Mouse (Mus musculus): ENCODE measurements around the gene Agpat4.
"Not testable (repeated sequence)": the region's sequence is repeated elsewhere in the genome, so short reads cannot be mapped to it uniquely, and the experiment has no call there.

The Agpat4 gene

GRCm38 (mm10) chr17:12187782-12188181 lies 69.3 kb downstream of the Agpat4 start:
- peak in 1 of 2 experiments; percentile 47 for DNase-seq (ENCODE audit: low spot score in 2 of 2)

DNA sequence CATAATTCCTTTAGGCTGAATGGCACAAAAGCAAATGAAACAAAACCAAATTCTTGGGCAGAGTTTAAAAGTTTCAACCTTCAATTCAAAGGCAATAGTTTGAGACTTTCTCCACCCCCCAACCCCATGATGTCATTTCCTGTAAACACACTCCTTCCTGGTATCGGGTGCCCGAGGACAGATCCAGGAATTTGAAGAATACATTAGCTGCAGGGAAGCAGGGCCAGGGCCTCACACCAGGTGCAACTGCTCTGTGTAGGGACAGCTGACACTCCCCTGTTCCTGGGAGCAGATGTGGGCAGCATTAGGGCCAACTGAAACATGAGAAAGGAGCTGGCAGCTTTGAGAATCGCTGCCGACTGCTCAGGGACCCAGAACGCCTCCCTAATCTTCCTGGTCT lies 76.6 kb downstream of the Agpat4 start:
- no peak for DNase-seq (ENCODE audit: low spot score in 2 of 2)

GRCm38 (mm10) chr17:12195604-12196003 lies 77.1 kb downstream of the Agpat4 start:
- DNase-seq (ENCODE audit: low spot score in 2 of 2) = peak; percentile 14 to 38

GRCm38 (mm10) chr17:12199933-12200332 lies 81.4 kb downstream of the Agpat4 start:
- DNase-seq (ENCODE audit: low spot score in 2 of 2) = no peak

DNA sequence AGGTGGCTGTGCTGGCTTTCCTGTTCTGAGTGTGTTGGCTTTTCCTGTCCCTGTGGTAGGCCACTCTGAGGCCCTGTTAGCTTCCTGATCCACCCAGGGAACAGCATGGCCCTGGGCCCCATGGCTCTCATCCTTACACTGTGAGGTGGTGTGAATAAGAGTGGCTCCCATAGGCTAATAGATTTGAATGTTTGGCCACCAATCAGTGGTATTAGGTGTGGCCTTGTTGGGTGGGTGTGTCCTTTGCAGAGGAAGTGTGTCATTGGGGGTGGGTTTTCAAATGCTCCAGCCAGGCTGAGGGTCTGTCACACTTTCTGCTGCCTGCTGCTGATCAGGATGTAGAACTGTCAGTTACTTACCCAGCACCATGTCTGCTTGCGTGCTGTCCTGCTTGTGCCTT lies 82.6 kb downstream of the Agpat4 start:
- DNase-seq (ENCODE audit: low spot score in 2 of 2) = no peak

DNA sequence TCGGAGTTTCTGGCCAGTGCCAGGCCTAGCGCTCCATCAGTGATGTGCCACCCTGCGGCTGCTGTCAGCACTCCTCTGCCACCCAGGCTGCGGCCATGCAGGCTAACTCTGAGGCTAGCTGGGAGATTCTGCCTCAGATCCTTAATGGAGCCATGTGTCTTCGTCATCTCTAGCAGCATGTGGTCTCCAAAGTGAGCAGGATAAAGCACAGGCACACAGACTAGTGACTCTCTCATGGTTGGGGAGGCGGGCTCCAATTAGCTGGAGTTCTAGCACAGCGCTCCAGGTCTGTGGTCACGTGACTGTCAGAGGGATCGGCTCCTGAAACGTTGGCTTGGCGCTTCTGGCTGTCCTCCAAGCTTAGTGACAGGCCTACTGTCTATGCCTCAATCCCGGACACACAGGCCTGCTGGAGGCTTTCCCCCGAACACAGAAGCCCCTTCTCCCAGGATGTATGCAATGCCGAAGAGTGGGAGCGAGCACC lies 85.0 kb downstream of the Agpat4 start:
- DNase-seq (ENCODE audit: low spot score in 2 of 2) = no peak

- no peak for DNase-seq (ENCODE audit: low spot score in 2 of 2)
These were observed 85.7 kb downstream of the Agpat4 start for GRCm38 (mm10) chr17:12204246-12204645.

- DNase-seq (ENCODE audit: low spot score in 2 of 2) = no peak
These were observed 86.1 kb downstream of the Agpat4 start for GRCm38 (mm10) chr17:12204689-12205014.

DNA sequence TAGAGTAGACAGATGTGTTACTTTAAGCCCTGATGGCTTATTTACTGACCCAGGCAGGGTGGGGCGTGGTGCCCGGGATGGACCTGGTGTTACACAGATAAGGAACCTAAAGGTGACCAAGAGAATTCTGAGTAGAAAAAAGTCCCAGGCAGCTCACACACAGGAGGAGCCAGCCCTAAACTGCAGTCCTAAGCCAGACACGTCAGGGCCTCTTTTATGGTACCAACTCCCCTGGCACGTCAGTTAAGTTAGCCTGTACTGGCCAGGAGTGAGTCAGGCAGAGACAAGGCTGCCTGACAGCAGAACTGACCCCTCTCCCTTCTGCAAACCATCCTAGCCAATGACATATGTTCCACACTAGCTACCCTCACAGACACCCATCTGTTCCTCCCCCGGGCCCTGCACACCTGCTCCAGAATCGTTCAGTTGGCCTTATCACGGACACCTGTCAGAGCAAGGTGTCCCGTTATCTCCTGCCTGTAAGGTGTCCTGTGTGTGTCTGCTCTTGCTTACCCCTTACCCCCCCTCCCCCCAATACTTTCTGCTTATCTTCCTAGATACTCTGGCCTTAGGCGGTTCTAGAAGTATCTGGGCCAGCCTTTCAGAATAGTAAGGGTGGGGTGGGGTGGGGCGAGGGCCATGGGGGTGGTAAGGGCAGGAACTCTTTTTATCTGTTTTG lies 86.7 kb downstream of the Agpat4 start:
- no peak for DNase-seq (ENCODE audit: low spot score in 2 of 2)

DNA sequence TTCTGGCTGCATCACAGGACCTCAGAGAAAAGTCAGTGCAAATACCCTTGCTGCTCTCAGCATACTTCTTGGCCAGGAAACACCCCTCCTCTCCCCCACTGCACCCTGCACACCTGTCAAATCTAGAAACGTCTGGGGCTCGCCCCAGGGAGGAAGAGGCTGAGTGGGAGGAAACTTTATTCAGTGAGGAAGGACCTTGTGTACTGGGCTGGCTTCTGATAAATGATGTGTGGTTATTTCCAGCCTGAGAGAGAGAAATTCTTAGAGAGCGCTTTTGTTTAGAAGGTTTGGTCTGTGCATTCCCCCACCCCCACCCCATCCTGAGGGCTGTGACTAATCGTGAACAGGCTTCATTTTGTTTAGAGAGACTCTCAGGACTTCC lies 87.2 kb downstream of the Agpat4 start:
- DNase-seq (ENCODE audit: low spot score in 2 of 2) = no peak

DNA sequence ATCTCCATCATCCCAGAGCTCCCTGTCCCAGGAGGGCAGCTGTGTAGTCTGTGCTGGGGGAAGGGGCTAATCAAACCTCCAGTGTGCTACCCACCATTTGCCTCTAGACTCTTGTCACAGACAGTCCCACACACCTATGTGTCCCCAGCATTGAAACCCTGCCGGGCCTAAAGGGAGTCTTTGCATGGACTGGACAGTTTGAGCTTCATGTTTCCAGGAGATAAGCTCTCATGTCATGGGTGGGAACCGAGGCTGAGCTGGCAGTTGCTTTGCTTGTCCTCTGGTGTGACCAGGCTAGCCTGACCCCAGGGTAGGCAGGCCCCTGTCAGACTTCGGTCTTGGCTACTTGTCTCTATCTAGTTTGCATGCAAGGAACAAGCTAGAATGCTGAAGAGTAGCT lies 87.7 kb downstream of the Agpat4 start:
- no peak for DNase-seq (ENCODE audit: low spot score in 2 of 2)

DNA sequence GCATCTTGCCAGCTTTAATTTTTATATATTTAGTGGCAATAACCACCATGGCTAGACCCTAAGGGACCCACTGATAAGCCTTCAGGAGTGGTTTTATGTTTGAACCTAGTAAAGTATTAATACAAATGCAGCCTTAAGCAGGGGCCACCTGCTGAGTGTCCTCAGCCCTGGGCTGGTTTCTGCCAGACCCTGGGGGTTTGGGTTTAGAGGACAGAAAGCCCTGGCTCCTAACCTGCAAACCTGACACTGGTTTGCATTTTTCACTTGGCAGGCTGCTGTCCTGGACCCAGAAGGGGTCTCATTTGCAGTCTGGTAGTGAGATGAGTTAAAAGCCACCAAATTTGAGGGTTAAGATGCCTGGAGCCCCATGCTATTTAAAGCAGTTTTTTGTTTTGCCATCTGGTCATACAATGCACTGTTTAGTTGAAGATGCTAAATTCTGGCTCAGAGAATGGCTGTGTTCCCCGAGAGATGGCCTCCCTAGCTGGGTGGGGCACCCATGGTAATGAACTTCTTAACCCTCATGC lies 88.6 kb downstream of the Agpat4 start:
- no peak for DNase-seq (ENCODE audit: low spot score in 2 of 2)

- DNase-seq (ENCODE audit: low spot score in 2 of 2) = no peak
These were observed 91.0 kb downstream of the Agpat4 start for GRCm38 (mm10) chr17:12209481-12209880.

- peak; percentile 70 to 85 for DNase-seq (ENCODE audit: low spot score in 2 of 2)
These were observed 92.1 kb downstream of the Agpat4 start for GRCm38 (mm10) chr17:12210544-12211132.

GRCm38 (mm10) chr17:12211890-12212289 lies 93.4 kb downstream of the Agpat4 start:
- no peak for DNase-seq (ENCODE audit: low spot score in 2 of 2)

GRCm38 (mm10) chr17:12212341-12212740 lies 93.8 kb downstream of the Agpat4 start:
- DNase-seq (ENCODE audit: low spot score in 2 of 2) = no peak

- no peak for DNase-seq (ENCODE audit: low spot score in 2 of 2)
These were observed 94.9 kb downstream of the Agpat4 start for GRCm38 (mm10) chr17:12213430-12213829.

- DNase-seq (ENCODE audit: low spot score in 2 of 2) = no peak
These were observed 97.7 kb downstream of the Agpat4 start for GRCm38 (mm10) chr17:12216224-12216623.

DNA sequence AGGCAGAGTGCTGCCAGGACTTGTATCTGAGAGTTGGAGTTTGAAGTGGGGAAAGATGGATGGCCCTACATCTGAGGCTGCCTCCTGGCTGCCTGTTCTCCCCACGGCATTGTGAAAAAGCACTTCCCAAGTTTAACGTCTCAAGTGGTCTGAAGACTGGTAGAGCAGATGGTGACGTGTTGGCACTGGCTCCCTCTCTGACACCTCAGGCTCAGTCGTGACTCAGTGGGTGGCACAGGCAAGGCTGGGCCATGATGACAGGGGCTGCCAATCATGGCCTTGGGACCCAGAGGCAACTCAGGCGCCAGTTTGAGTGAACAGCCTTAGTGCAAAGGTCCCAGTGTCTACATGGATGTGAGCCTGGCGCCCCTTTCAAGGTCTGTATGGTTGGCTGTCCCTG lies 103.4 kb downstream of the Agpat4 start:
- no peak for DNase-seq (ENCODE audit: low spot score in 2 of 2)

- DNase-seq (ENCODE audit: low spot score in 2 of 2) = no peak
These were observed 105.2 kb downstream of the Agpat4 start for GRCm38 (mm10) chr17:12223682-12224081.

- DNase-seq (ENCODE audit: low spot score in 2 of 2) = no peak
These were observed 105.6 kb downstream of the Agpat4 start for GRCm38 (mm10) chr17:12224145-12224544.

DNA sequence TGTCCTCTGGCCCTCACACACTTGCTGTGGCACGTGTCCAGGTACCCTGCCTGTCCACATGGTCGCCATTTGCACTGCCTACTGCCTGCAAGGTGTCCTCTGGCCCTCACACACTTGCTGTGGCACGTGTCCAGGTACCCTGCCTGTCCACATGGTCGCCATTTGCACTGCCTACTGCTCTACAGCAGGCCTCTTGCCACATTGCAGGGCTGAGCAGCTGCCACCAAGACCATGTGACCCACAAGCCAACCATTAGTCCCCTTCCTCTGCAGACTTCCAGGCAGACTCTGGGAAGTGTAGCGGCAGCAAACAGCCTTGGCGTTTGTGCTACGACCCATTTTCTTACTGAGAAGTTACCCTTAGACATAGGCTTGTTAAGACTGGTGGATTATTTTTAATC lies 106.0 kb downstream of the Agpat4 start:
- DNase-seq (ENCODE audit: low spot score in 2 of 2) = not testable (repeated sequence)

- no peak for DNase-seq (ENCODE audit: low spot score in 2 of 2)
These were observed 106.7 kb downstream of the Agpat4 start for GRCm38 (mm10) chr17:12225227-12225626.

All from urinary bladder, postnatal 36 days (tissue).